Mouse (Mus musculus): ENCODE results near the gene Slc7a11.

- no peak for TF ChIP-seq GATA1 (IDR thresholded peaks at IDR 0.05; ENCODE audit: borderline replicate concordance, low read length)
- no peak for TF ChIP-seq FLI1 (IDR thresholded peaks at IDR 0.05; ENCODE audit: low read length)
Observed at GRCm38 (mm10) chr3:49867147-49867950, 576.1 kb downstream of the Slc7a11 start.

Data from megakaryocyte, embryonic 14.5 days (primary cell).